Comparison of ENCODE assay signal across 9 mouse cellular contexts in genomic region chr13:51071063-51071680, GRCm38 (mm10). TPM values are rescaled to one million over a fixed set of nuclear protein-coding genes. Genes with fewer than 3 reads are reported as not detected.
DNase-seq lines count a peak whose midpoint lies in the region; ATAC-seq and TF ChIP-seq lines count a peak whose summit lies in the region.
"Had no signal": no experiment of that assay in that cellular context is flagged by ENCODE, and none has a peak within 500 bp of the region (broad histone marks: within the 10 kb centered on the region; RNA-seq: fewer than 3 reads in every experiment).

No protein-coding gene starts in this region.

- H3K27me3 ChIP-seq in lung, embryonic 15.5 days: no peaks in the 10 kb centered on the region
- no peaks in the 10 kb centered on the region for H3K27me3 ChIP-seq in liver, embryonic 11.5 days (replicated peaks; ENCODE audit: control insufficient read depth, insufficient read depth, low read length)
- H3K27me3 ChIP-seq in splenic B cell, adult 2 months (ENCODE audit: control insufficient read depth, insufficient read depth, low read length, poor library complexity, severe bottlenecking): no peaks in the 10 kb centered on the region
- no peaks in the 10 kb centered on the region for H3K27me3 ChIP-seq in midbrain, postnatal 0 days (ENCODE audit: insufficient read depth, low read length)
- H3K27me3 ChIP-seq: embryonic facial prominence, embryonic 15.5 days had no signal

- H3K36me3 ChIP-seq in lung, embryonic 15.5 days: no peaks in the 10 kb centered on the region
- H3K36me3 ChIP-seq in liver, embryonic 11.5 days (ENCODE audit: control insufficient read depth, insufficient read depth, low read length): no peaks in the 10 kb centered on the region
- no peaks in the 10 kb centered on the region for H3K36me3 ChIP-seq in splenic B cell, adult 2 months (ENCODE audit: control insufficient read depth, insufficient read depth, low read length, poor library complexity, severe bottlenecking)
- H3K36me3 ChIP-seq in midbrain, postnatal 0 days (ENCODE audit: insufficient read depth, low read length): no peaks in the 10 kb centered on the region
- H3K36me3 ChIP-seq: embryonic facial prominence, embryonic 15.5 days had no signal

- DNase-seq in lung, postnatal 14 days: no peak
- DNase-seq in induced T-regulatory cell, adult 2 months (ENCODE audit: low read depth): peak; percentile 43
- DNase-seq in liver, embryonic 11.5 days (ENCODE audit: low spot score): no peak
- DNase-seq in splenic B cell, adult 2 months (ENCODE audit: low read depth, low spot score): peak; percentile 49
- DNase-seq in midbrain, postnatal 0 days (ENCODE audit: low spot score): no peak
- DNase-seq in gastrocnemius, postnatal 14 days: no peak
- DNase-seq in urinary bladder, postnatal 36 days (ENCODE audit: low spot score in 2 of 2): no peak

- WGBS in lung, embryonic 15.5 days: 52% methylated on average over 11 of the region's 11 CpGs
- WGBS in liver, embryonic 11.5 days: 54% methylated on average over 11 of the region's 11 CpGs
- WGBS in midbrain, postnatal 0 days: 90% methylated on average over 11 of the region's 11 CpGs

- peak; percentile 46; the same call in 1 of the 2 replicates for ATAC-seq in lung, embryonic 15.5 days (ENCODE audit: borderline replicate concordance, extremely low read depth, low FRiP score, low TSS enrichment)
- no peak for ATAC-seq in liver, embryonic 11.5 days (replicated peaks; ENCODE audit: low FRiP score)
- ATAC-seq in midbrain, postnatal 0 days (ENCODE audit: low FRiP score): no peak

- intact Hi-C loops in gastrocnemius, postnatal 14 days (cut with DNase I; ENCODE audit: low total_unique reads): no loop called here

- H3K4me3 ChIP-seq in lung, embryonic 15.5 days: no peak overlapping the region
- H3K4me3 ChIP-seq in liver, embryonic 11.5 days (ENCODE audit: low read depth, low read length): no peak overlapping the region
- H3K4me3 ChIP-seq in midbrain, postnatal 0 days (ENCODE audit: low read depth, low read length): no peak overlapping the region
- H3K4me3 ChIP-seq: embryonic facial prominence, embryonic 15.5 days had no signal

- peaks cover 22% of the 10 kb centered on the region for H3K4me1 ChIP-seq in lung, embryonic 15.5 days
- no peaks in the 10 kb centered on the region for H3K4me1 ChIP-seq in liver, embryonic 11.5 days (replicated peaks; ENCODE audit: control insufficient read depth, insufficient read depth, low read length)
- H3K4me1 ChIP-seq in midbrain, postnatal 0 days (ENCODE audit: insufficient read depth, low read length): no peaks in the 10 kb centered on the region

- peak overlapping the region; percentile 74 for H3K27ac ChIP-seq in lung, embryonic 15.5 days
- no peak overlapping the region for H3K27ac ChIP-seq in liver, embryonic 11.5 days (ENCODE audit: low read depth, low read length)
- H3K27ac ChIP-seq in midbrain, postnatal 0 days (ENCODE audit: low read depth, low read length): no peak overlapping the region
- H3K27ac ChIP-seq: embryonic facial prominence, embryonic 15.5 days had no signal

- no peak overlapping the region; the same call in 1 of the 2 replicates for H3K9ac ChIP-seq in lung, embryonic 15.5 days
- no peak overlapping the region for H3K9ac ChIP-seq in liver, embryonic 11.5 days (ENCODE audit: low read depth, low read length)
- no peak overlapping the region for H3K9ac ChIP-seq in midbrain, postnatal 0 days (replicated peaks; ENCODE audit: low read length, poor library complexity, severe bottlenecking)
- H3K9ac ChIP-seq: embryonic facial prominence, embryonic 15.5 days had no signal

- no peak for TF ChIP-seq CTCF in midbrain, postnatal 0 days (IDR thresholded peaks at IDR 0.05)

- H3K4me2 ChIP-seq in lung, embryonic 15.5 days: peak overlapping the region; percentile 18; the same call in 1 of the 2 replicates
- peak overlapping the region; percentile 24; the same call in 1 of the 2 replicates for H3K4me2 ChIP-seq in liver, embryonic 11.5 days
- H3K4me2 ChIP-seq in midbrain, postnatal 0 days (ENCODE audit: low read depth, low read length, poor library complexity, severe bottlenecking): no peak overlapping the region
- H3K4me2 ChIP-seq: embryonic facial prominence, embryonic 15.5 days had no signal

- H3K9me3 ChIP-seq in lung, embryonic 15.5 days: no peaks in the 10 kb centered on the region
- no peaks in the 10 kb centered on the region for H3K9me3 ChIP-seq in liver, embryonic 11.5 days (ENCODE audit: control insufficient read depth, low read length)
- no peaks in the 10 kb centered on the region for H3K9me3 ChIP-seq in midbrain, postnatal 0 days (ENCODE audit: low read length)
- H3K9me3 ChIP-seq: embryonic facial prominence, embryonic 15.5 days had no signal

RNA-seq across cellular contexts. Expression of gene Spin1, which starts 29.5 kb away (rescaled TPM):
- polyA plus RNA-seq in lung, embryonic 15.5 days (2015; fragmentation: Nextera tagmentation; extraction: Ambion mirVana): 85.7 and 87.5 TPM in 2 replicates
- 39.5 TPM in 2 replicates for polyA plus RNA-seq in liver, embryonic 11.5 days (2014; fragmentation: Nextera tagmentation; extraction: Ambion mirVana)
- total RNA-seq in midbrain, postnatal 0 days (2014; rRNA removed): 214 and 241 TPM in 2 replicates
- polyA plus RNA-seq in midbrain, postnatal 0 days (2015; fragmentation: Nextera tagmentation; extraction: Ambion mirVana): 154 and 158 TPM in 2 replicates
- total RNA-seq in gastrocnemius, postnatal 14 days (2021): 10 to 100 TPM; 16.9 to 18.6 TPM

Comparison
In these comparisons a context has a peak if more than half of its experiments do, and no peak if none do; other contexts are left out.
1. DNase-seq: peak in induced T-regulatory cell, adult 2 months (single experiment) and splenic B cell, adult 2 months (single experiment); none in lung, postnatal 14 days (single experiment), liver, embryonic 11.5 days (single experiment), midbrain, postnatal 0 days (single experiment), gastrocnemius, postnatal 14 days (single experiment) and urinary bladder, postnatal 36 days (0 of 2).